Mouse (Mus musculus) brain, embryonic 18.5 days (tissue): ENCODE measurements around the gene Taf11.

Experiments
- DNase-seq: peaks from one replicate; pipeline ENCODE4 v3.0.0-alpha.2; 2012; ENCODE audit warnings: low read depth, low spot score

The Taf11 gene

GRCm38 (mm10) chr17:27909622-27910500 is at the start of gene Taf11:
TSS of gene Taf11 (minus strand) at chr17:27909844.
- no peak for DNase-seq

GRCm38 (mm10) chr17:27957649-27958048 is 48.0 kb upstream of the Taf11 start:
- no peak for DNase-seq

- DNase-seq = no peak
These were observed 45.2 kb upstream of the Taf11 start for GRCm38 (mm10) chr17:27954629-27955402.

- DNase-seq = no peak
These were observed 43.5 kb upstream of the Taf11 start for GRCm38 (mm10) chr17:27953136-27953535.

- no peak for DNase-seq
These were observed 37.5 kb upstream of the Taf11 start for GRCm38 (mm10) chr17:27947155-27947554.

- no peak for DNase-seq
These were observed 36.7 kb upstream of the Taf11 start for GRCm38 (mm10) chr17:27946371-27946770.

GRCm38 (mm10) chr17:27945546-27946216 is 36.0 kb upstream of the Taf11 start:
- no peak for DNase-seq

GRCm38 (mm10) chr17:27942131-27942530 is 32.5 kb upstream of the Taf11 start:
- no peak for DNase-seq

GRCm38 (mm10) chr17:27941698-27942097 is 32.1 kb upstream of the Taf11 start:
- no peak for DNase-seq

- DNase-seq = no peak
These were observed 31.5 kb upstream of the Taf11 start for GRCm38 (mm10) chr17:27941178-27941577.

- no peak for DNase-seq
These were observed 30.7 kb upstream of the Taf11 start for GRCm38 (mm10) chr17:27940352-27940751.

GRCm38 (mm10) chr17:27939028-27939427 is 29.4 kb upstream of the Taf11 start:
- DNase-seq = no peak

- no peak for DNase-seq
These were observed 28.6 kb upstream of the Taf11 start for GRCm38 (mm10) chr17:27938121-27938754.

- no peak for DNase-seq
These were observed 27.5 kb upstream of the Taf11 start for GRCm38 (mm10) chr17:27937054-27937615.

GRCm38 (mm10) chr17:27935091-27935490 is 25.4 kb upstream of the Taf11 start:
- no peak for DNase-seq

- no peak for DNase-seq
These were observed 24.7 kb upstream of the Taf11 start for GRCm38 (mm10) chr17:27934136-27934910.

GRCm38 (mm10) chr17:27931826-27932225 is 22.2 kb upstream of the Taf11 start:
- no peak for DNase-seq

GRCm38 (mm10) chr17:27930291-27930690 is 20.6 kb upstream of the Taf11 start:
- DNase-seq = no peak

GRCm38 (mm10) chr17:27925504-27925903 is 15.9 kb upstream of the Taf11 start:
- no peak for DNase-seq

- DNase-seq = no peak
These were observed 15.4 kb upstream of the Taf11 start for GRCm38 (mm10) chr17:27925054-27925453.
